Mouse (Mus musculus): ENCODE results near the gene Hps4.

DNA sequence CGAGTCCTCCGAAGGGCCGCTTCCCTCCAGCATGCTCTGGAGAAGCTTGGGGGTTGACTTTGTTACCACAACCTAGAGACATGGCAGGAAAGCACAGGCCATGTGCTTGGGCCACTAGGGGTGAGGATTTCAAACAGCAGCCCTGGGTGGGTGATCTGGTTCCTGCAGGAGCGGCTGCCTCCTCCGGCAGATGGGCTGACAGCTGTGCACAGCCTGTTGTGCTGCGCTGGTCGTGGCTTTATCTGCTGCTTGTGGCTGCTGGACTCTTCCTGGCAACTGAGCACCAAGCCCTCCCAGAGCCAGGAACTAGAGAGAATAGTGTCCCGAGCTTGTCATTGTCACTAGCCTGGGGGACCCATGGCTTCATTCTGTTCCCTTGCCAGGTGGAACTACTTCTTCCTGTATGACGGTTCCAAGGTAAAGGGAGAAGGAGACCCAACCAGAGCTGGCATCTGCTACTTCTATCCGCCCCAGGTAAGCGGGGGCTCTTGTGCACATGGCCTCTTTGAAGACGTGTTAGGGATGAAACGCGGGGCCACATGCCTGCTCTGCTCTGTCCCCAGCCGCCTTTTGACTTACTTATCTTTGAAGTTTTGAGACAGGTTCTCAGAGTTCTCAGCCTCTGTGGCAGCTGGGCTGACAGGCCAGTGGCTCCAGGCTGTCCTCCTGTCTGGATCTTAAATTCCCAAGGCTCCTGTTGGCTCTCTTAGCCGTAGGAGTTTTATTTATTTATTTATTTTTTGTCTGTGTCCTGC, 3.5 kb downstream of the Hps4 start:
- TF ChIP-seq CTCF (IDR thresholded peaks at IDR 0.05; ENCODE audit: extremely low read depth, insufficient read depth, low read length): no peak
- no peak for TF ChIP-seq POLR2A (IDR thresholded peaks at IDR 0.05; ENCODE audit: extremely low read depth, insufficient read depth, low read length)
